Mouse (Mus musculus) lung, adult 2 months (tissue): Measurements from ENCODE around the gene Zfp827.

Source experiments
- CTCF ChIP-seq: fragments of 200-500 bp; IDR thresholded peaks from 2 replicates; pipeline ENCODE4 v1.5.1; 2011; ENCODE audit warnings: mild to moderate bottlenecking, low read length, control low read depth; ENCODE audit not compliant: insufficient read depth
- POLR2A ChIP-seq: fragments of 200-500 bp; IDR thresholded peaks from 2 replicates; pipeline ENCODE4 v1.6.1; 2011; ENCODE audit warnings: low read depth, mild to moderate bottlenecking, control low read depth, low read length, borderline replicate concordance; ENCODE audit errors: extremely low read depth

DNA sequence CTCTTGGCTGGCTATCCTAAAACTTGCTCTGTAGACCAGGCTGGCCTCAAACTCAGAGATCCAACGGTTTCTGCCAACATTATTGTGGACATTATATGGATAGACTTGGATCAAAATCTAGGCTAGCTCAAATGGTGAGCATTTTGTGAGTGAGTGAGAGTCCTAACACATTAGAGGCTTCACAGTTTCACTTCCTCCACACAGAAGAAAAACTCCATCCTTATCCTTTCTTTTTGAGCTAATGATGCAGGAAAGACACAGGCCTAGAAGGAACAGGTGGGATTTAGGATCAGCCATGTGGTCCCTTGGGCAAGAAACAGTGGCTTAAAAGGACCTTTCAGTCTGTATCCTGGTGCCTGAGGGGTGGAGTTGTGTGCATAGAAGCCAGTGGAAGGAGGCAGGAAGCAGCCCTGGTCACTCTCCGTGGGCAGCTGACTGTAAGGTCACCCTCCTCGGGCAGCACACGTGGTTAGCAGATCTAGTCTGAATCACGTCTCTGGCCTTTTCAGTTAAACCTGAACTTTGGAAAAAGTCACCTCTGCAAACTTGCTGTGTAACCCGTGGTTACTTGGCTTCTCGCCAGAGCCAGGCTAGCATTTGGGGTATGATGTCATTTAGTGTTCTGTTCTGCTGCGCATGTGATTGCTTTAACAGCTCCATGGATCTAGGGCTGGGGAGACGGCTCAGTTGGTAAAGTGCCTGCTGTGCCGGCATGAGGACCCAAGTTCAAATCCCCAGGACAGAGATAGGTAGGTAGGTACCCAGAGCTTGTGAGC, 134.5 kb downstream of the Zfp827 start:
- TF ChIP-seq CTCF (no peak), POLR2A (no peak)
